Mouse (Mus musculus) A20 (cell line): ENCODE data around the gene Vma21.

Experiments used
- DNase-seq: peaks from one replicate; pipeline ENCODE4 v3.0.0-alpha.2; 2011; ENCODE audit warnings: low read depth, low spot score

Gene Vma21

GRCm38 (mm10) chrX:71815631-71816345 lies at the start of gene Vma21:
Vma21 (plus strand) TSS chrX:71815924.
- DNase-seq = peak; percentile 44

- DNase-seq = no peak
These were observed 47.8 kb upstream of the Vma21 start for GRCm38 (mm10) chrX:71767909-71768308.

- no peak for DNase-seq
These were observed 24.6 kb upstream of the Vma21 start for GRCm38 (mm10) chrX:71791106-71791505.

GRCm38 (mm10) chrX:71797766-71798165 lies 18.0 kb upstream of the Vma21 start:
- DNase-seq = no peak

GRCm38 (mm10) chrX:71798883-71799282 lies 16.8 kb upstream of the Vma21 start:
- no peak for DNase-seq

- DNase-seq = no peak
These were observed 3.5 kb upstream of the Vma21 start for GRCm38 (mm10) chrX:71811966-71812835.

- DNase-seq = peak; percentile 85
These were observed 705 bp downstream of the Vma21 start for GRCm38 (mm10) chrX:71816401-71816857.

- no peak for DNase-seq
These were observed 1.2 kb downstream of the Vma21 start for GRCm38 (mm10) chrX:71816931-71817361.

- DNase-seq = no peak
These were observed 23.2 kb downstream of the Vma21 start for GRCm38 (mm10) chrX:71838911-71839310.

- DNase-seq = no peak
These were observed 31.0 kb downstream of the Vma21 start for GRCm38 (mm10) chrX:71846696-71847095.

GRCm38 (mm10) chrX:71853798-71854197 lies 38.1 kb downstream of the Vma21 start:
- DNase-seq = no peak
